Mouse (Mus musculus): ENCODE data around the gene Tpst2. TPM values are rescaled to one million over a fixed set of nuclear protein-coding genes. Genes with fewer than 3 reads are reported as not detected.

Gene Tpst2
- polyA plus RNA-seq, 1 experiment = 25.8 TPM

- no peak overlapping the region for H3K9ac ChIP-seq (ENCODE audit: low read depth, poor library complexity, severe bottlenecking)
- no peaks in the 10 kb centered on the region for H3K9me3 ChIP-seq (replicated peaks; ENCODE audit: control insufficient read depth, insufficient read depth, low read length, poor library complexity, severe bottlenecking)
- no peak overlapping the region for H3K4me3 ChIP-seq (ENCODE audit: low read depth, low read length)
- H3K27me3 ChIP-seq (ENCODE audit: control insufficient read depth, insufficient read depth, low read length, poor library complexity, severe bottlenecking) = no peaks in the 10 kb centered on the region
- no peaks in the 10 kb centered on the region for H3K4me1 ChIP-seq (ENCODE audit: control insufficient read depth, insufficient read depth, low read length)
- no peak overlapping the region for H3K27ac ChIP-seq (ENCODE audit: insufficient read depth, low read length)
- H3K36me3 ChIP-seq (ENCODE audit: control insufficient read depth, insufficient read depth, low read length, poor library complexity, severe bottlenecking) = no peaks in the 10 kb centered on the region
- TF ChIP-seq POLR2A (IDR thresholded peaks at IDR 0.05; ENCODE audit: insufficient read depth, low read length) = no peak
- no peak for TF ChIP-seq CTCF (IDR thresholded peaks at IDR 0.05; ENCODE audit: low read depth, low read length)
- no peak for TF ChIP-seq EP300 (IDR thresholded peaks at IDR 0.05; ENCODE audit: insufficient read depth, low read depth, low read length)
Observed at GRCm38 (mm10) chr5:112323246-112323645, 46.8 kb downstream of the Tpst2 start.

GRCm38 (mm10) chr5:112324637-112325545, 48.4 kb downstream of the Tpst2 start:
- Histone ChIP-seq H3K9ac (ENCODE audit: low read depth, poor library complexity, severe bottlenecking) (no peak overlapping the region), H3K4me3 (ENCODE audit: low read depth, low read length) (0 out of 2 replicates have a peak overlapping the region, but pooled peaks have one; percentile 18), H3K27ac (ENCODE audit: insufficient read depth, low read length) (no peak overlapping the region), H3K36me3 (ENCODE audit: control insufficient read depth, insufficient read depth, low read length, poor library complexity, severe bottlenecking) (peaks cover 3% of the 10 kb centered on the region; the same call in 1 of the 2 replicates), H3K4me1 (ENCODE audit: control insufficient read depth, insufficient read depth, low read length) (no peaks in the 10 kb centered on the region), H3K27me3 (ENCODE audit: control insufficient read depth, insufficient read depth, low read length, poor library complexity, severe bottlenecking) (no peaks in the 10 kb centered on the region), H3K9me3 (replicated peaks; ENCODE audit: control insufficient read depth, insufficient read depth, low read length, poor library complexity, severe bottlenecking) (no peaks in the 10 kb centered on the region)
- TF ChIP-seq CTCF (IDR thresholded peaks at IDR 0.05; ENCODE audit: low read depth, low read length) (no peak), EP300 (IDR thresholded peaks at IDR 0.05; ENCODE audit: insufficient read depth, low read depth, low read length) (no peak), POLR2A (IDR thresholded peaks at IDR 0.05; ENCODE audit: insufficient read depth, low read length) (peak; percentile 33)

- H3K27ac ChIP-seq (ENCODE audit: insufficient read depth, low read length) = no peak within 1 kb of the TSS
- H3K9me3 ChIP-seq (replicated peaks; ENCODE audit: control insufficient read depth, insufficient read depth, low read length, poor library complexity, severe bottlenecking) = no peaks in the 10 kb centered on the region
- H3K4me3 ChIP-seq (ENCODE audit: low read depth, low read length) = peak within 1 kb of the TSS; percentile 97
- peak within 1 kb of the TSS; percentile 52 for H3K9ac ChIP-seq (ENCODE audit: low read depth, poor library complexity, severe bottlenecking)
- peaks cover 3% of the 10 kb centered on the region; the same call in 1 of the 2 replicates for H3K36me3 ChIP-seq (ENCODE audit: control insufficient read depth, insufficient read depth, low read length, poor library complexity, severe bottlenecking)
- H3K27me3 ChIP-seq (ENCODE audit: control insufficient read depth, insufficient read depth, low read length, poor library complexity, severe bottlenecking) = no peaks in the 10 kb centered on the region
- TF ChIP-seq POLR2A (IDR thresholded peaks at IDR 0.05; ENCODE audit: insufficient read depth, low read length) = peak; percentile 29
- 0 out of 2 replicates have a peak, but pooled peaks have one; percentile 29 for TF ChIP-seq EP300 (IDR thresholded peaks at IDR 0.05; ENCODE audit: insufficient read depth, low read depth, low read length)
- TF ChIP-seq CTCF (IDR thresholded peaks at IDR 0.05; ENCODE audit: low read depth, low read length) = no peak
- no peaks in the 10 kb centered on the region for H3K4me1 ChIP-seq (ENCODE audit: control insufficient read depth, insufficient read depth, low read length)
Observed at GRCm38 (mm10) chr5:112325546-112326445, 49.3 kb downstream of the Tpst2 start, which contains the start of gene Tfip11. Tfip11 (plus strand) TSS chr5:112326358.

DNA sequence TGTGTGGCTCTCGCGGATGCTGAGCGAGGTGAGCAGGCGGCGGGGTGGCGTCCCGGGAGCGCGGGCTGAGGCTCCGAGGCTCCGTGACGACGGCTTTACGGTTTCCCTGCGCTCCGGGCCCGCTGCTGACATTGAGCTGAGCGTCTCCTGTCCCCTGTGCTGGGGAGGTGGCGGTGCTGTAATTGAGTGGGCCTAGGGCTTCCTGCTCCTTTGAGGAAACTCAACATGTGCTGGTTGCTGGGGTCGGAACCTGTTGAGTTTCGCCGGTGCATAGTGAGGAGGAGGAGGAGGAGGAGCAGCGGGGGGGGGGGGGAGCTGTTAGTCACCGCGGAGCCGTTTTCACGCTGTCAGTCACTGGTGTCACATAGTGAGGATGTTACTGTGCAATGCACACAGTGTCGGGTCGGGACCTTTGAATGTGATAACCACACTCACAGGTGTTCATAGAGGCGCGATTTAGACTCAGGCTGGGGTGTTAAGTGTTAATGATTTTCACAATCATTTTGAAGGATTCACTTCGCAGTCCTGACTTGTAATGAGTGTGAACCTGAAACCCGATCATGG, 50.0 kb downstream of the Tpst2 start:
- H3K9me3 ChIP-seq (replicated peaks; ENCODE audit: control insufficient read depth, insufficient read depth, low read length, poor library complexity, severe bottlenecking) = no peaks in the 10 kb centered on the region
- H3K4me1 ChIP-seq (ENCODE audit: control insufficient read depth, insufficient read depth, low read length) = no peaks in the 10 kb centered on the region
- H3K9ac ChIP-seq (ENCODE audit: low read depth, poor library complexity, severe bottlenecking) = peak overlapping the region; percentile 52
- TF ChIP-seq CTCF (IDR thresholded peaks at IDR 0.05; ENCODE audit: low read depth, low read length) (no peak), EP300 (IDR thresholded peaks at IDR 0.05; ENCODE audit: insufficient read depth, low read depth, low read length) (no peak)
- H3K4me3 ChIP-seq (ENCODE audit: low read depth, low read length) = peak overlapping the region; percentile 97
- H3K36me3 ChIP-seq (ENCODE audit: control insufficient read depth, insufficient read depth, low read length, poor library complexity, severe bottlenecking) = peaks cover 3% of the 10 kb centered on the region; the same call in 1 of the 2 replicates
- H3K27ac ChIP-seq (ENCODE audit: insufficient read depth, low read length) = no peak overlapping the region
- no peaks in the 10 kb centered on the region for H3K27me3 ChIP-seq (ENCODE audit: control insufficient read depth, insufficient read depth, low read length, poor library complexity, severe bottlenecking)

DNA sequence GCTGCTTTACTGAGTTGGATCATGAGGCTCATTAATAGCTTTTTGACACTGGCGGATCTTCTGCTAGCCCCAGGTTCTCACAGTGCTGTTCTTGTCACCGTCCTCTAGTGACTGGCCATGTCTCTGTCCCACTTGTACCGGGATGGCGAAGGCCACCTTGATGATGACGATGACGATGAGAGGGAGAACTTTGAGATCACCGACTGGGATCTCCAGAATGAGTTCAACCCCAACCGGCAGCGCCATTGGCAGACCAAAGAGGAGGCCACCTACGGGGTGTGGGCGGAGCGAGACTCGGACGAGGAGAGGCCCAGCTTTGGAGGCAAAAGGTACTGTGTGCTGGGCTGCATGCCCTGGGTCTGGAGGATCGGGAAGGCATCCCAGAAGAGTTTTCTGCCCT, 51.4 kb downstream of the Tpst2 start:
- no peaks in the 10 kb centered on the region for H3K4me1 ChIP-seq (ENCODE audit: control insufficient read depth, insufficient read depth, low read length)
- TF ChIP-seq EP300 (IDR thresholded peaks at IDR 0.05; ENCODE audit: insufficient read depth, low read depth, low read length) (no peak), CTCF (IDR thresholded peaks at IDR 0.05; ENCODE audit: low read depth, low read length) (no peak)
- peaks cover 3% of the 10 kb centered on the region; the same call in 1 of the 2 replicates for H3K36me3 ChIP-seq (ENCODE audit: control insufficient read depth, insufficient read depth, low read length, poor library complexity, severe bottlenecking)
- H3K4me3 ChIP-seq (ENCODE audit: low read depth, low read length) = no peak overlapping the region
- H3K9ac ChIP-seq (ENCODE audit: low read depth, poor library complexity, severe bottlenecking) = no peak overlapping the region
- no peaks in the 10 kb centered on the region for H3K27me3 ChIP-seq (ENCODE audit: control insufficient read depth, insufficient read depth, low read length, poor library complexity, severe bottlenecking)
- no peak overlapping the region for H3K27ac ChIP-seq (ENCODE audit: insufficient read depth, low read length)
- no peaks in the 10 kb centered on the region for H3K9me3 ChIP-seq (replicated peaks; ENCODE audit: control insufficient read depth, insufficient read depth, low read length, poor library complexity, severe bottlenecking)

All from ES-Bruce4 (cell line).